Mouse (Mus musculus) urinary bladder, postnatal 25 days (tissue): ENCODE data around the gene Tmem120b.
A peak's percentile ranks its signal among the peaks of the same experiment; 100 is the strongest.

ENCODE experiments used
- DNase-seq: peaks from one replicate; pipeline ENCODE4 v3.0.0; 2022; ENCODE audit warnings: low spot score

The Tmem120b gene

GRCm38 (mm10) chr5:123068115-123068514 is at the start of gene Tmem120b:
Tmem120b (plus strand) TSS chr5:123068415.
- DNase-seq, result no peak

- no peak for DNase-seq
Measured at GRCm38 (mm10) chr5:123019336-123020016, 48.7 kb upstream of the Tmem120b start.

- no peak for DNase-seq
Measured at GRCm38 (mm10) chr5:123020426-123020825, 47.8 kb upstream of the Tmem120b start.

GRCm38 (mm10) chr5:123021438-123021837 is 46.8 kb upstream of the Tmem120b start:
- DNase-seq, result no peak

- no peak for DNase-seq
Measured at GRCm38 (mm10) chr5:123023049-123023448, 45.2 kb upstream of the Tmem120b start.

- no peak for DNase-seq
Measured at GRCm38 (mm10) chr5:123024312-123024711, 43.9 kb upstream of the Tmem120b start.

GRCm38 (mm10) chr5:123024965-123025573 is 43.1 kb upstream of the Tmem120b start:
- no peak for DNase-seq

- DNase-seq, result no peak
Measured at GRCm38 (mm10) chr5:123026414-123026813, 41.8 kb upstream of the Tmem120b start.

GRCm38 (mm10) chr5:123027436-123027835 is 40.8 kb upstream of the Tmem120b start:
- no peak for DNase-seq

GRCm38 (mm10) chr5:123029729-123030128 is 38.5 kb upstream of the Tmem120b start:
- DNase-seq, result no peak

- no peak for DNase-seq
Measured at GRCm38 (mm10) chr5:123031312-123031711, 36.9 kb upstream of the Tmem120b start.

GRCm38 (mm10) chr5:123033646-123034160 is 34.5 kb upstream of the Tmem120b start:
- DNase-seq, result no peak

- DNase-seq, result no peak
Measured at GRCm38 (mm10) chr5:123035089-123035488, 33.1 kb upstream of the Tmem120b start.

- DNase-seq, result no peak
Measured at GRCm38 (mm10) chr5:123035564-123035963, 32.7 kb upstream of the Tmem120b start.

- no peak for DNase-seq
Measured at GRCm38 (mm10) chr5:123038115-123038514, 30.1 kb upstream of the Tmem120b start.

GRCm38 (mm10) chr5:123039120-123039752 is 29.0 kb upstream of the Tmem120b start:
- DNase-seq, result peak; percentile 68

- DNase-seq, result no peak
Measured at GRCm38 (mm10) chr5:123040796-123041195, 27.4 kb upstream of the Tmem120b start.

GRCm38 (mm10) chr5:123043856-123044255 is 24.4 kb upstream of the Tmem120b start:
- DNase-seq, result no peak

GRCm38 (mm10) chr5:123045561-123046295 is 22.5 kb upstream of the Tmem120b start:
- peak; percentile 68 for DNase-seq

- no peak for DNase-seq
Measured at GRCm38 (mm10) chr5:123046916-123047315, 21.3 kb upstream of the Tmem120b start, which contains the start of gene Morn3. Morn3 (minus strand) TSS chr5:123047016.

- DNase-seq, result no peak
Measured at GRCm38 (mm10) chr5:123049271-123049670, 18.9 kb upstream of the Tmem120b start.

GRCm38 (mm10) chr5:123050918-123051317 is 17.3 kb upstream of the Tmem120b start:
- DNase-seq, result no peak
